Mouse (Mus musculus): ENCODE results near the gene Calhm1. TPM values are rescaled to one million over a fixed set of nuclear protein-coding genes. Genes with fewer than 3 reads are reported as not detected.

The Calhm1 gene
- total and polyA plus RNA-seq, 3 experiments, result 0.06 TPM; not detected in 2

DNA sequence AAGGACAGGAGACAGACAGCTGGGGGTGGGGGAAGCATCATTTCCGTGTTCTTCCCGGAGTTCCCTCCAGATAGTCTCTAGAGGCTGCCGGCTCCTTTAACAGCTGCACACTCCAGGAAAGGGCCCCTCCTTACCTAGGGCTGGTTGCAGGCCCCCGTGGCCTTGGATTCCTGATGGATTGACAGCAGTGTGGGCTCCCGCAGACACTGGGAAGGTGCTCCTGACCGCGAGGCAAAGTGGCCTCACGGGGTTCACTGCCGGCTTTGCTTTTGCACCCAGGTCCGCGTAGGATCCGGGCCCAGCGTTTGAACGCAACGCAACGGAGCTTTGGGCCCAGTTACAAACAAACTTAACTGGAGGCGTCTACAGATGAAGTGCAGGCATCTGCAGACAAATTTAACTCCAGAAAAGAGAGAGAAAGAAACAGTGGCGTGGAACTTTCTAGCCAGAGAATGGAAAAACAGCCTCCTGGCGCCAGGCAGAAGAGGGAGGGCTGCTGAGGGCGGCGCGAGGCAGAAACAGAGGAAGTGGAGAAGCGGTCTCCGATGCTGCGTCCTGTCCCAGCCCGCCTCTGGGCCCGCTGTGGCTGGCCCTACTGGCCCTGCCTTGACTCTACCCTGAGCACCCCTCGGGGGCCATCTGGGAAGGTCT is 6.2 kb downstream of the Calhm1 start, which contains the start of gene Calhm2 (continued):
- TF ChIP-seq HCFC1 (IDR thresholded peaks at IDR 0.05; ENCODE audit: low read depth, low read length), result peak; percentile 46; the same call in 1 of the 2 replicates
- TF ChIP-seq JUND (IDR thresholded peaks at IDR 0.05; ENCODE audit: low read depth, low read length), result no peak
- TF ChIP-seq USF2 (IDR thresholded peaks at IDR 0.05; ENCODE audit: borderline replicate concordance in 1 of 2, insufficient read depth in 1 of 2, low read depth in 1 of 2, low read length in 2 of 2), result no peak

DNA sequence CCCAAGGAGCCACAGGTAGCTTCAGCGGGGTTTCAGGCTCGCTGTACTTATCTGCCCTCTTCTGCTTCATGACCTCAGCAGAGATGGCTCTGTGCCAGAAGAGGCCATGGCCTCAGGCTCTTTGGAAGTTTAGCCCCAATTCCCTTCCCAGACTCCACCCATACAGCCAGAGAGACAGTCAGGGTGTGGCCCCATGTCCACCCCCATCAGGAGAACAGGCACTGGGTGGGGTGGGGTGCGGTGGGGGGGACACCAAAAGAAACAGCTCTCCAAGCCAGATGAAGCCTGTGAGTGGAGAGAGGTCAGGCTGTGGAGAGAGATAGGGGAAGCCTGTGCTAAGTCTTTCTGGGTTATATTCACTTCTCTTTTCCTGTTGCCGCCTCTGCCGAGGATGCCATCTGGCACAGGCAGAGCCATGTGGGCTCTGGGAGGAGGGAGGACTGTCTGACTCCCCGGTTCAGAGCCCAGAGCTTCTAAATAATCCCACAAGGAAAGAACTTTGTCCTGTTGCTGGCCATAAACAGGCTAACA is 6.9 kb downstream of the Calhm1 start:
- peak overlapping the region; percentile 95 for H3K9ac ChIP-seq (ENCODE audit: control insufficient read depth, low read depth, low read length, poor library complexity, severe bottlenecking)
- peaks cover 0 to 26% of the 10 kb centered on the region in 2 experiments; a peak in 2 of 4 replicates for H3K36me3 ChIP-seq (ENCODE audit: control insufficient read depth in 1 of 2, insufficient read depth in 2 of 2, low read length in 2 of 2)
- TF ChIP-seq CHD2 (IDR thresholded peaks at IDR 0.05; ENCODE audit: low read length) (no peak), JUND (IDR thresholded peaks at IDR 0.05; ENCODE audit: low read depth, low read length) (no peak), HCFC1 (IDR thresholded peaks at IDR 0.05; ENCODE audit: low read depth, low read length) (0 out of 2 replicates have a peak, but pooled peaks have one; percentile 6), NRF1 (IDR thresholded peaks at IDR 0.05; ENCODE audit: insufficient read depth, low read depth, low read length, poor library complexity, severe bottlenecking) (no peak), NELFE (IDR thresholded peaks at IDR 0.05; ENCODE audit: low read depth, low read length) (peak; percentile 62), MYB (IDR thresholded peaks at IDR 0.05; ENCODE audit: low read depth, low read length) (no peak), GABPA (IDR thresholded peaks at IDR 0.05; ENCODE audit: low read depth, low read length) (no peak), TCF12 (IDR thresholded peaks at IDR 0.05; ENCODE audit: low read depth, low read length) (peak; percentile 58), ZMIZ1 (IDR thresholded peaks at IDR 0.05; ENCODE audit: low read depth, low read length) (no peak), MAZ (IDR thresholded peaks at IDR 0.05; ENCODE audit: low read depth, low read length) (no peak), GATA1 (IDR thresholded peaks at IDR 0.05; ENCODE audit: low read depth, low read length) (peak; percentile 18; the same call in 1 of the 2 replicates), ETS1 (IDR thresholded peaks at IDR 0.05; ENCODE audit: low read depth, low read length) (peak; percentile 51; the same call in 1 of the 2 replicates), USF1 (IDR thresholded peaks at IDR 0.05; ENCODE audit: low read depth, low read length) (no peak), ELF1 (IDR thresholded peaks at IDR 0.05; ENCODE audit: low read depth, low read length) (no peak), ZNF384 (IDR thresholded peaks at IDR 0.05; ENCODE audit: low read depth, low read length) (no peak), UBTF (IDR thresholded peaks at IDR 0.05; ENCODE audit: borderline replicate concordance, insufficient read depth, low read depth, low read length) (no peak), ZKSCAN1 (IDR thresholded peaks at IDR 0.05; ENCODE audit: low read depth, low read length) (no peak), KAT2A (conservative IDR thresholded peaks at IDR 0.05; ENCODE audit: low read depth, low read length) (no peak), MAFK (IDR thresholded peaks at IDR 0.05; ENCODE audit: borderline replicate concordance, low read depth, low read length) (no peak), MAX (IDR thresholded peaks at IDR 0.05; ENCODE audit: low read length) (peak; percentile 83), E2F4 (IDR thresholded peaks at IDR 0.05; ENCODE audit: borderline replicate concordance, low read depth, low read length) (no peak), POLR2AphosphoS5 (IDR thresholded peaks at IDR 0.05; ENCODE audit: borderline replicate concordance, low read depth, low read length) (no peak), POLR2A (IDR thresholded peaks at IDR 0.05; ENCODE audit: control insufficient read depth in 1 of 2, insufficient read depth in 1 of 2, low read depth in 1 of 2, low read length in 2 of 2, poor library complexity in 1 of 2) (peak in 1 of 2 experiments; percentile 73; a peak in 2 of 4 replicates), POLR2AphosphoS2 (IDR thresholded peaks at IDR 0.05; ENCODE audit: low read length) (no peak), CHD1 (IDR thresholded peaks at IDR 0.05; ENCODE audit: low read depth, low read length) (no peak), ZC3H11A (IDR thresholded peaks at IDR 0.05; ENCODE audit: low read depth, low read length) (no peak), RAD21 (IDR thresholded peaks at IDR 0.05; ENCODE audit: low read depth, low read length) (no peak), EP300 (IDR thresholded peaks at IDR 0.05; ENCODE audit: low read depth in 1 of 2, low read length in 2 of 2) (peak; percentile 59 to 70), TBP (IDR thresholded peaks at IDR 0.05; ENCODE audit: low read depth, low read length) (peak; percentile 81), MXI1 (IDR thresholded peaks at IDR 0.05; ENCODE audit: low read depth, low read length) (peak; percentile 92), MYC (IDR thresholded peaks at IDR 0.05; ENCODE audit: low read depth, low read length) (peak; percentile 84), TAL1 (IDR thresholded peaks at IDR 0.05; ENCODE audit: low read length) (peak; percentile 87)

More for the DNA sequence above, 6.9 kb downstream of the Calhm1 start:
- peak; percentile 94 for DNase-seq (ENCODE audit: low read depth, low spot score)
- Histone ChIP-seq H3K4me3 (ENCODE audit: control insufficient read depth in 1 of 2, insufficient read depth in 1 of 2, low read depth in 2 of 2, low read length in 2 of 2) (peak overlapping the region; percentile 88 to 89), H3K9me3 (replicated peaks; ENCODE audit: insufficient read depth, low read length) (no peaks in the 10 kb centered on the region), H3K4me1 (ENCODE audit: control insufficient read depth in 1 of 2, insufficient read depth in 2 of 2, low read length in 2 of 2) (peaks cover 8 to 40% of the 10 kb centered on the region in 2 experiments), H3K27ac (ENCODE audit: control insufficient read depth, low read depth, low read length) (peak overlapping the region; percentile 80), H3K79me2 (ENCODE audit: control insufficient read depth, insufficient read depth, low read length, poor library complexity) (peaks cover 6% of the 10 kb centered on the region; the same call in 1 of the 2 replicates), H3K27me3 (ENCODE audit: control insufficient read depth in 1 of 2, insufficient read depth in 2 of 2, low read length in 2 of 2) (no peaks in the 10 kb centered on the region)

All from MEL (cell line).